Mouse (Mus musculus) olfactory bulb, adult 2 months (tissue): ENCODE results near the gene Olfr1032.

Experiments used
- CTCF ChIP-seq: fragments of 200-500 bp; IDR thresholded peaks from 2 replicates; pipeline ENCODE4 v1.5.1; 2012; ENCODE audit warnings: low read depth, mild to moderate bottlenecking, low read length, moderate library complexity; ENCODE audit not compliant: insufficient read depth
- POLR2A ChIP-seq: fragments of 200-500 bp; IDR thresholded peaks from 2 replicates; pipeline ENCODE4 v1.6.1; 2012; ENCODE audit warnings: mild to moderate bottlenecking, low read depth, low read length, moderate library complexity; ENCODE audit not compliant: insufficient read depth

DNA sequence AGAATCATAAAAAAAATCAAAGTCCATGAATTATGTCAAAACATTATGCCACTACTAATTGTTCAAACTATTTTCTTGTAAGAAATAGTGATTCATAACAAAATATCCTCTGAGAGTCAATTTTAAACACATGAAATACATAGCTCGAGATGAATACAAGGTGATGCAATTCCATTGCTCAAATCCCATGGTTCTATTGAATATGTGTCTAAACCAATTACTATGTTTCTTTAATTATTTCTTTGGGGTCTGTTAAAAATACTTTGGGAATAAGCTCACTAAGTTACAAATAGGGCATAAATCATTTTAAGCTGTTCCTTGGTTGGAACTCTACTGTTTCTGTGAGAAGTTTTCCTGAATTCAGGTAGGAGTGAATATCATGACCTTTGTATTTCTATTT, 26.4 kb upstream of the Olfr1032 start, which contains the start of gene Olfr1030:
- TF ChIP-seq CTCF (no peak), POLR2A (no peak)
